Mouse (Mus musculus) heart, postnatal 10 days (tissue): ENCODE results near the gene B230118H07Rik. TPM values are rescaled to one million over a fixed set of nuclear protein-coding genes. Genes with fewer than 3 reads are reported as not detected.

Source experiments
- DNase-seq, 2 experiments: peaks; one replicate each; pipeline ENCODE4 v3.0.0; 2021
- intact Hi-C: fragments of 180-260 bp; cut with DNase I; formaldehyde crosslinking; loops from one replicate; pipeline ENCODE4 v1.15.1; 2025
- total RNA-seq, 2 experiments: library from RNA; stranded (reverse); gene quantifications; 2 replicates each; pipeline ENCODE4 v1.2.3; 2021

Gene B230118H07Rik
- total RNA-seq, 2 experiments from 2014 or later, result 54.1 to 59.9 TPM

DNA sequence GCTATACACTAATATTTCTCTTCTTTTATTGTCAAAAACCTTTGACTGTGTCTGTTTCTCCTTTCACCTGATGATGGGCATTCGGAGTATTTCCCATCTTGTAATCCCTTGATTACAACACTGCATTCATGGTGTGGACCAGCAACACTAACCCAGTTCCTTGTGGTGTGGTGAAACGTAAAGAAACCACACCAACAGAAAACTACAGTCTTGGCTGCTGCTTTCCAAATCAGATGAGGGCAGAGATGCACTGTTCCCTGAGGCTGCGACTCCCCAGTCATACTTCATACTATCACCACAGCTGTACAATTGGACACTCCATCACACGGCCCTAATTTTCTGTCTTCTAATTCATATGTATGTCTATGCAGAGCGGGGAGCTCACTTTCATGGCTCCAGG lies 54.7 kb downstream of the B230118H07Rik start:
- intact Hi-C loops, result no loop called here

DNA sequence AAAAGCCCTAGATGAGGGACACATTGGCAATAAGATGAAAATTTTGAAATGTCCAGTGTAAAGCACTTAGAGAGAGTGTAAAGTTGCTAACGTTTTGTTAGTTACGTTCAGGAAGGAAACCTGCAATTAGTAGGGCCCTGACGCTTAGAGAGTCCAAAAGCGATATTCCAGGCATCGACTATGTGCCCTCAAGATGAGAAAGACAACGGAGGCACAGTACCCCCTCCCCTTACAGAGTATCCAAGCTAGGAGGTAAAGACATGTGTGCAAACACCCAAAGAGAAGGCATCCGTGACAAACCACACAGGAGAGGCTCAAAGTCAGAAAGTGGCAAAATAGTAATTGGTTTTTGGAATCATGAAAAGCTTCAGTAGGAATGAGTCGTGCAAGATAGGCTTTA lies 56.4 kb downstream of the B230118H07Rik start:
- DNase-seq, result no peak
- intact Hi-C loops, result no loop called here

More for the DNA sequence above, 54.7 kb downstream of the B230118H07Rik start:
- DNase-seq, result no peak

DNA sequence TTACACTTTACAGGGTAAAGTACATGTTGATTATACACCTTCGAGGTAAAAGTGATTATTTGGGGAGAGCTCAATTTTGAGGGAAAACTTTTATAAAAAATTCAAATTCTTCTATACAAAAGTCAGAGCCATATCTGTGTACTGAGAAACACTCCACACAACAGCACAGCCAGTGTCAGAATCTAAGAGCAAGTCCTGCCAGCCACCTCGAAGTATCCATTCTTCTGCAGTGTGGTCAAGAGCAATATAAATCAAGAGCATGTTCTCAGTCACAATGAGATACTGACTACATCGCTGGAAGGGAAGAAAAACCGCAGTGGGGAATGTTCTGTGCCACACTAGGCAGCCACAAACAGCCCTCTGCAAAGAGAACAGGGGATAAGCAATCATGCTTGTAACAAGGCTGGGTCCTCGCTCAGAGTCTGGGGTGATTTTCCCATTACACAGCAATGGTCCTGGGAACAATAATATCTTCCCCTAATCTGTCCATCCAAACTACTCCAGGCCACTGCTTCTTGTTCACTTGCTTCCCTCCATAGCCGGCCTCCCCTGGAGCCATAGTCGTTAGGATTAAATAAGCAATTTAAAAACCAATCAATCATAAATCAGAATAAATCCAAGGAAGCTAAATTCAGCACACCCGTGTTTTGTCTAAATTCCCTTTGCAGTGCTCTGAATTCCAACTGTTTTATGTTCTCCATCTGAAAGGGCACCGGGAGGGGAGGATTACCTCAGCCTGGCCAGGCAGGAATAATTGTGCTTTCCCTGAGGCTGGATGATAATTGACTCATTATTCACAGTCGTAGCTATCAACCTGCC lies 57.1 kb downstream of the B230118H07Rik start:
- no peak for DNase-seq
- intact Hi-C loops, result no loop called here

DNA sequence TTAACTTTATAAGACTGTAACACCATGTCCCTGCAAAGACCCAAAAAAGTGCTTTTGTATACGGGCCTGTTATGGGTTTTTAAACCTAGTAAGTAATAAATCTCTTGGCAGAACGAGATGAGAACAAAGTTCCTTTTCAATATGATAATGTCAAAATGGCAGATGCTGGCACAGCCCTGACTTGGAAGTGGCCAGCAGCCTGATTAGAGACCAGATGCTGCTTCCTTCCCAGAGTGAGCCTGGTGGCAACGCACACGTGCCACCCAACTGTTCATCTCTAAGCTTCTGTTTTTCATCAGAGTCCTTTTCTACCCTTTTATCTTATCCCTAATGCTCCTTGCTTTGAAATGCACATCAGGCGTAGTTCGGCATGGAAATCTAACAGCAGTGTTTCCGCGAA lies 58.0 kb downstream of the B230118H07Rik start:
- intact Hi-C loops, result no loop called here
- no peak for DNase-seq

DNA sequence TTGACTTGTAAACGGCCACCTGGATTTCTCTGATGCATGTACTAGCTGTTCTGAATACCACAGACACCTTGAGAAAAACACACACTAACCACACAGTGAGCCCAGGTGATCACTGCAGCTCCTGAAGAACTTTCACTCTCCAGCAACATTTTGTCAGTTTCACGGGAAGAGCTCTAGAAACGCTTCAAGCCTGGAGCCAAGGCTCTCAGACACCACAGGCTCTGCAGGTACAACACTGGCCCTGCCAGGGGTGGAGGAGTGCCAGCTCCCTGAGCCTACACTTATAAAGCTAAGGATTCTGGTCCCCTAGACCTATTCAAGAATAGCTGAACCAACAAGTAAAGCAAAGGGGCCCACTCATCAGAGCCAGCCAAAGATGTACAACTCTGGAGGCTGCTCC lies 67.9 kb downstream of the B230118H07Rik start:
- intact Hi-C loops, result no loop called here
- DNase-seq, result no peak

DNA sequence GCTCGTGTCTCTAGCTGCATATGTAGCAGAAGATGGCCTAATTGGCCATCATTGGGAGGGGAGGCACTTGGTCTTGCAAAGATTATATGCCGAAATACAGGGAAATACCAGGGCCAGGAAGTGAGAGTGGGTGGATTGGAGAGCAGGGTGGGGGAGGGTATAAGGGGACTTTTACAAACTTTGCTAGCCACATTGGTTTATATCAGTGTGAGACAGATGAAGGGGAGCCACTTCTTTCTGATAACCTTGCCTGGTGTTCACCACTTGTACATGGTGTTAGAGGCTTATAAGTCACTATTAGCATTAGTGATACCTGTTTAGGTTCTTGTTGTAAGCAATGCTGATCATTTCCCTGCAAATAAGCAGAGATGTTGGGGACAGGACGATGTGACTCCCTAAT lies 68.4 kb downstream of the B230118H07Rik start:
- intact Hi-C loops, result no loop called here
- no peak for DNase-seq

DNA sequence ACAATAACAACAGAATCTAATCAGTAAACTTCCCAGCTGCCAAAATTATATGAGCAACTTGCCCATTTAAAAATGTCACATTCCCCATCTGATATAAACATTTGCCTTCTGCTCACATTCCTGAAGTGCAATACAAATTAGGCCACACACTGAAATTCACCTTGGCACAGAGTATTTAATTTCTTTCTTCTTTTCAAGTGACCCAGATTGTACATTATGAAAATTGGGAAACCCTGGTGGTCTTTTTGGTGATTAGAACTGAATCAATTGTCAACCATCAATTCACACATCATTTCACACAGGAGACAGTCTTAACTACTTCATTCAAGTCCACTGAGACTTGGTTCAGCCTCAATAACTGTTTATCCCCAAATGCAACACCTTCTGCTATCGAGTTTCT lies 68.9 kb downstream of the B230118H07Rik start:
- DNase-seq, result no peak
- intact Hi-C loops, result no loop called here

DNA sequence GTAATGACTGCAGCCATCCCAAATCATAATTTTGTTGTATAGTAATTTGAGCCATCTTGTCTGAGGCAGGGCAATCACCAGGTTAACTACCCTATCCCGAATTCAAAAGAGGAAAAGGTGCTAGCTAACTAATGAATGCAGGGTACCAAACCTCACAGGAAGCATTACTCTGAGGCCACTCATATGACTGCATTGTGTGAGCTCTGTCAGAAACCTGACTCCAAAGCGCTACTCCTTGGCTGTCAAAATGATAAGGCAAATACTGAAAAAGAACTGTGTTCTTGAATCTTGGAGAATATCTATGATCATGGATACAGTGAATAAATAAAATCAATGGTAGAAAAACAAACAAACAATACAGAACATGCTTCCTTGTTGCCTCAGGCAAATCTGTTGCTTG lies 69.3 kb downstream of the B230118H07Rik start:
- intact Hi-C loops, result no loop called here
- DNase-seq, result no peak

DNA sequence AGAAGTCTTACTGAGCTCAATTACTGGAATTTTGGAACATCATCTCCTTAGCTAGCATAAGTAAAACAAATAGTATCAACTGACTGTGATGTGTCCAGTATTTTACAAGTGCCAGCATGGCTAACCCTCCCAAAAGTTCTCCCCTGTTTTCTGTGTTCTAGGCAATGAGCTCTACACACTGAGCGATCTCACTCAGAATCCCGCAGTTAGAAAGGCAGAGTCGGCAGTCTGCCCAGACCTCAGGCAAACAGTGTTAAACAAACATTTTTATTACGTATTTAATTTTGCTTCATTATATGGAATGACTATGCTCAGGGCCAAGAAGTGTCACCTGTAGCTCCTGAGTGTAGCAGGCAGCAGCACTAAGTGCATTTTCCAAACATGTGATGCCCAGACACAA lies 72.1 kb downstream of the B230118H07Rik start:
- no peak for DNase-seq
- intact Hi-C loops, result no loop called here

DNA sequence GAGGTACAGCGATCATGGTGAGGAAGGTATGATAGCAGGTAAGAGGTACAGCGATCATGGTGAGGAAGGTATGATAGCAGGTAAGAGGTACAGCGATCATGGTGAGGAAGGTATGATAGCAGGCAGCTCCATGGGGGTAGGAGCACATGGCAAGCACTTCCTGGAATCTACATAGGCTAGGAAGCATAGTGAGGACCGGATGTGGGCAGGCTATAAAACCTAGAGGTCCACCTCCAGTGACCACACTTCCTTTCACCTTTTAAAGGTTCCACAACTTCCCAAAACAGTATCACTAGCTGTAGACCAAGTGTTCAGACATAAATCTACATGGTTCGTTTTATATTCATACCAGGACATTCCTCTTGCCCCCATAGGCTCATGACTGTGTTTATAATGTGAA lies 80.1 kb downstream of the B230118H07Rik start:
- no peak for DNase-seq
- intact Hi-C loops, result no loop called here

DNA sequence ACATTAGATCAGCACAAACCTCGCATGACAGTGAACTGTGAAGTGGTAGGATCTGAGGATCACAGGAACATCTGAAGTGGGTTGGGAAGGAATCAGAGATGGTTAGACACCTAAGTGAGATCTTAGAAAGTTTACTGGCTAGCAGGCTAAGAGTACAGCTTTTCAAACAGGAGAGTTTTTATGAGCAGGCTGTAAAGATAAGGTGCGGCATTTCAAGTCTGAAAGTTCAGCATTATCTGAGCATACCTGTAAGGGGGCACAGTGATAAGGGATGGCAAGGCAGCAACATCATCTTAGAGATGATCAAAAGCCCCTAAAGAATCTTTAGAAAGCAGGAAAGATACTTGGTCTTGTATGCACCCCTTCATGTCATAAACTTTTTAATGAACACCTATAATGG lies 81.8 kb downstream of the B230118H07Rik start:
- intact Hi-C loops, result no loop called here
- no peak for DNase-seq

DNA sequence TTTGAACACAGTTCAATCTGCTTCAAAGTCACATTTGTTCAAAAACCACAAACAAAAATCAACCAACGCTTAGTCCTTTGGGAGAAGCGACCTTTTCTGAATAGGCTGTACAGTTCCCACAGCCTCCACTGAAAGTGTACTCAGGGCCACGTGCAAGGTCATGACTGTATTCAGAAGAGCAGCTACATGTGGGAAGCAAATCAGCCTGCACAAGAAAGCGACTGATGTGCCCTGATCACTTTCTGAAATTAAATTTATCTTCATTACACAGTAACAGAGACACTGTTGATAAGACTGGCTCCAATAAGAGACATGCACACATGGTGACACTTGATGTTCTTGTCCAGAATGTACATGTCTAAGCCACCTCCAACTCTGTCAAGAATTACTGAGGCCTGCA lies 85.6 kb downstream of the B230118H07Rik start:
- intact Hi-C loops, result no loop called here
- DNase-seq, result no peak

DNA sequence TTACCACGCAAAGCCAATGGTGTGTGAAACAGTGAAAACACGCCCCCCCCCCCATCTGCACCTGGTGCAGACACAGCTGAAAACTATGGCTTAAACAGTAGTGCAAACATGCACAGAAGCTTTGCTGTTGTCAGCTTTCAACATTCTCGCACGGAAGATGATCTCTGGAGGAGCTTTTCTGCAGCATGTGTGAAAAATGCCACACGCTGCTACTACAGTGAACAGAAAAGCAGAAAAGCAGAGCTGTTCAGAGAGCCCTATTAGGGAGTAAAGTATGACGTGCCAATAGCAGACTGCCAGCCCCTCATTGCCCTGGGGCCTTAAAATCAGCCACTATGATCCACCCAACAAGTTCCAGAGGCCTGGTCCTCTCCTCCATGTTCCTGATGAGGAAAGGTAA lies 86.1 kb downstream of the B230118H07Rik start:
- DNase-seq, result no peak
- intact Hi-C loops, result no loop called here

DNA sequence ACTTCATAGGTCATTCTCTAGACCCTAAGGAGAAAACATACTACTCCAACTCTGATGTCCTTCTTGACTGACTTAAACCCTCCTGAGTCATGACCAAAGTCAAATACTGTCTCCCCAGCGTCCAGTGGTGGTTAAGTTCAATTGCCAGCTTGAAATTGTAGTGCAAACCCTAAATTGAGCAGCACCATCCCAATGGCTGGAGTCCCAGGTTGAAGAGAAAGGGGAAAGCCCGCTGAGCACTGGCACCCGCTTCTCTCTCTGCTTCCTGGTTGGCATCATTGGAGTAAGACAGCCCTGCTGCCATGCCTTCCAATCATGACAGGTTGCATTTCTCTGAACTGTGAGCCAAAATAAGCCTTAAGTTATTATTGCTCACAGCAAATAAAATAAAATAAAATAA lies 89.9 kb downstream of the B230118H07Rik start:
- no peak for DNase-seq
- intact Hi-C loops, result no loop called here

DNA sequence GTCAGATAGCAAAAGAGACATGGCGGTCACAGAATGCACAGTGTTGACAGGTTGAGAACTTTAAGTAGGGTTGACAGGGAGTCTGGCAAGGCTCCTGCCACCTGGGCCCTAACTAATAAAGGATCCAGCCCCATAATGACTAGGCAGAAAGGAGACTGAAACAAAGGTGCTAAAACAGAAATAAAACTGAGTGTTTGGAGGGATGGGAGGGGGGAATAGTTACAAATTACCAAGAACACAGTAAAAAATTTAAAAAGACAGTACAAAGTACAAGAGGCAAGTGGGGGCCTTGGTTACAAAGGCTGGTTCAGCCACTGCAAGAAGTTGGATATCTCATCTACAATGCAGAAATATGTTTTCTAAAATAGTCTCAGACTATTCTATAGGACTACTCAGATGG lies 93.4 kb downstream of the B230118H07Rik start:
- DNase-seq, result no peak
- intact Hi-C loops, result no loop called here

DNA sequence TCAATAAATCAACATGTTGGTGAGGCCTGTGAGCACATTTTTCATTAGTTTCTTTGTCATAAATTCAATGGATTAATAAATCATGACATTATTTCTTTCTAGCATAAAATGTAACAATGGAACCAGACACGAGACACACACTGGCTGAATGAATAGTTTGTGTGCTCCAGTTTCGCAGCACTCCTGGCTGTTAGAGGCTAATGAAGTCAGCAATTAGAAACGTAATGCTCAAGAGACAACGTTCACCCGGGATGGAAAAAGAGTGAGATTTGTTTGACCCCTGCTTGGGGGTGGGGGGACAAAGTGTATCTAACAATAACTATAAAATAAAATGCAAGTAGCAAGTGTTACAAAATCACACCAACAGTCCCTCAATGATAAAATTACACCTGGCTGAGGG lies 95.5 kb downstream of the B230118H07Rik start:
- DNase-seq, result no peak
- intact Hi-C loops, result no loop called here

DNA sequence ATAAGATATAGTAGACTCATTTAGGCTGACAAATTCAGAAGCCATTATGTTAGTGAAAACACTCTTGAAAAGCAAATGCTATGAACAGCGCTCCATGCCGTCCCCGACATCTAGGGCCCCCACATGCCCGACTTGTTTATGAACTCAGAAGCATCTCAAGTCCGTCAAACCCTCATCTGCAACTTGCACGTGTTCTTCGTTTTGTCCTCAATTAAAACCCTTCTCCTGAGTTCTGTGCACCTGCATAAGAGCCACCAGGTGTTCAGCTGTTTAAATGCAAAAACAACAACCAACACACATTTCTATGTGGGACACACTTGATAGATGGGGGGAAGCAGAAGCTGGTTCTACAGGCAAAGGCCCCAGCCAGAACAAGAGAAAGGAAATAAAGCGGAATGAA lies 97.0 kb downstream of the B230118H07Rik start:
- DNase-seq, result no peak
- intact Hi-C loops, result no loop called here

DNA sequence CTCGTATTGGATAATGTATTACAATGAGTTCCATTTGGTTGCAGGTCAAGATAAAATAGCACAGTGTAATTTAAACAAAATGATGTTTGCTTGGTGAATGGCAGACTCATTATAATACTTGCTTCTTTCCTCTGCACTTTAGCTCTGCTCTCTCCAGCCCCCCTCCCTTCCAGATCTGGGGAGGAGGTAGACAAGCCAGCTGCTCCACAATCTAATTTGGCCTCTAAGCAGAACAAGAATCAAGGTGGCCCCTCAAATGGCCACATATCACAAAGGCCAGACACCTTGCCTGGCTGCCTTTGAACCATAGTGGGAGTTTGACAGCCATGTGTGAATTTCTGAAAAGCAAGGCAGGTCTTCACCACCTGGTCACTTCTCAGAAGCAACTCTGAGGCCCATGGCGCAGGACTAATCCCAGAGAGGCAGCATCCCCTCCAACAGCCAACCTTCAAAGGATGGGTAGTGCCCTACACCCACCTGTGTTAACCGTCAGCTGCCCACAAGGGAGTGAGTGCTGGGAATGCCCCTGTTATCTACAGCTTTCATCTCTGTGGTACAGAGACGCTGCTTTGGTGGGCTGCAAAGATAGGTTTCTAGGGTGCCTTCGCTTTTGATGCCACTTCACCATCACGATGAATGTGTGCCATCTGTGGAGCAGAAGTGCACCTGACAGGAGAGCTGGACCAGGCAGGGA lies 98.2 kb downstream of the B230118H07Rik start:
- intact Hi-C loops, result no loop called here
- no peak for DNase-seq

DNA sequence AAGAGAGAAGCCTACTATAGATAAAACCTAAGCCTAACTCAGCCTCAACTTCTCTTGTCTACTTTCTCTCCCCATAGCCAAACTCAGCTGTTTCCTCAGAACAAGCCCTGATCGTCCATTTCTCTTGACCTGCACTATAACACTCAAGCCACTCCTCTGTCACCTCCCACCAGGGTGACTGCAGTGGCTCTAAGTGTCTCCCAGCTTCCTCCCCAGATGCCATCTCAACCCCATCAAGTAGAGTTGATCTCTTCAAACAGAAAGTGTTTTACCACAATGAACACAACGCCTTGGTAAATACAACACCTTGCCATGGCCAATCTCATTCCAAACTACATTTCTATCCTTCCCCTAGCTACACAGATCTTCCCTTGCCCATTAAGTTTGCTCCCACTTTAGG lies 99.2 kb downstream of the B230118H07Rik start:
- intact Hi-C loops, result no loop called here
- DNase-seq, result no peak

DNA sequence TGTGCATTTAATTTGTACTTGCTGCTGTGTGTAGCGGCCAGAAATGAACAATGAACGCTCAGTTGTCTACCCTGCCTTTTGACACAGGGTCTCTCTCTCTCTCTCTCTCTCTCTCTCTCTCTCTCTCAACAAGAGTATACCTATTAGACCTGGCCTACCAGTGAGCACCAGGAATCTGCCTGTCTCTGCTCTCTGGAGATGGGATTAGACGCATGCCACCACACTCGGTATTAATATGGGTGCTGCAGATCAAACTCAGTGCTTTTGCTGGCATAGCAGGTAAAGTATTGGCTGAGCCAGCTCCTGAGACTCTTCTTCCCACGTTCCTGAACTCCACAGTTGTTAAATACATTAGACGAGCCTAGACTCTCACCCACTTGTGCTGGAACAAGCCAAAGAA lies 100.5 kb downstream of the B230118H07Rik start:
- intact Hi-C loops, result no loop called here
- no peak for DNase-seq

DNA sequence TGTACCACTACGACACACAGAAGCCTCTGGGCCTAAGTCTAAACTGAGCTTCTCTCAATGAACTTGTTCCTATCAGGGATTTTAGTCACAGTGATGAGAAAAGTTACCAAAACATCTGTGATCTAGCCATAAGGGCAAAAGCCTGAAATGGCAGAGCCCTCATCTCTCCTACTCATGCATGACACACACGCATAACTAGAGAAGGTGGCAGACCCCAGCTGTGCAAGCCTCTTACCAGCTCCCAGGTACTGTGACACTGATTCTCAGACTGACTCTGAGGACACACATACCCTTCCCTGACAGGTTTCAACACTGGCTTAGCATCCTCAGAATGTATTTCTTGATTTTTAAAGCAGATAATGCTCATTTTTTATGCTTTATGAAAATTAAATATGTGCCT lies 103.7 kb downstream of the B230118H07Rik start:
- DNase-seq, result no peak
- intact Hi-C loops, result no loop called here

DNA sequence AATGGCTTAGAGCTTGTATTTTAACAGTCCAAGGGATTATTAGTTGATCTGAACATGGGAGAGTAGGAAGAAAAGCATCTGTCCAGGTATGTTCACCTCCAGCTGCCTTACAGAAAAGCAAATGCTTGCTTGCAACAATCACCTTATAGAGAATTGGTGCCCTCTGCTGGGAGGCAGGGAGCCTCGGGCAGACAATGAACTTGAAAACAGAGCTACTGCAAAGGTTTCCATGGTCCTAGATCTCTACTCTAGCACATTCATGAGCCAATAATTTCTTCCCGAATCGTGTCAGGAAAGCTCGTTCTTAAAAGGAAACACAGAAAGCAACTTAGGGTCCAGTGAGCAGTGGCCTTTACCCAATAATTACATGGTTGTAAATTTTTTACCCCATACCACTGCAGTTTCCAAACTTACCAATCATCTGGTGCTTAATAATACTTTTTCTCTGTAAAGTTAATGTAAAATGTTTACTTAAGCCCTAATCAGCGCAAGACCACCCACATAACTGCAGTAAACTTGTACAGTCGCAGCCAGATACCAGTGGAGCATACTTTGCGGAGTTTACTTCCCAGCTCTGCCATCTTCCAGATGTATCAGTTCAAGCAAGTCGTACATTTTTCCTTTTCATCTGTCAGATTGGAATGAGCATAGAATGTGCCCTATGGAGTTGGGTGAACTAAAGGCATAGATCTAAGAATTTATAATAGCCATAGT lies 105.5 kb downstream of the B230118H07Rik start:
- no peak for DNase-seq
- intact Hi-C loops, result no loop called here
